8 mouse cellular contexts compared by ENCODE assay signal in the genomic region with DNA sequence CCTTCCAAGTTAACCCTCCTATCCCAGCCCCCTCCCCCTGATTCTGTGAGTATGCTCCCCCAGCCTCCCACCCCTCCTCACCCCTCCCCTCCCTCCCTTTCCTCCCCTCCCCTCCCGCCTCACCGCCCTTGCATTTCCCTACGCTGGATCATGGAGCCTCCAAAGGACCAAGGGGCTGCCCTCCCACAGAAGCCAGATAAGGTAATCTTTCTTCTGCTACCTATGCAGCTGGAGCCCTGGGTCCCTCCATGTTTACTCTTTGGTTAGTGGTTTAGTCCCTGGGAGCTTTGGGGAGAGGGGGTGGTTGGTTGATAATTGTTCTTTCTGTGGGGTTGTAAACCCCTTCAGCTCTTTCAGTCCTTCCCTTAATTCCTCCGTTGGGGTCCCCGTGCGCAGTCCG. TPM values are rescaled to one million over a fixed set of nuclear protein-coding genes. Genes with fewer than 3 reads are reported as not detected.
DNase-seq lines count a peak whose midpoint lies in the region; TF ChIP-seq lines count a peak whose summit lies in the region.

A gene (plus strand): TSS at position 134 of the 400 bp plus-strand sequence.

- DNase-seq in embryo, embryonic 10 days (ENCODE audit: low spot score): peak; percentile 16
- DNase-seq in embryo, embryonic 9.5 days (ENCODE audit: extremely low spot score): no peak
- DNase-seq in embryo, embryonic 10.5 days (ENCODE audit: low spot score): peak; percentile 58
- DNase-seq in heart, adult 8-10 months (ENCODE audit: low spot score): no peak
- DNase-seq in layer of hippocampus, postnatal 14 days (ENCODE audit: low spot score in 2 of 2): peak in 1 of 2 experiments; percentile 3
- peak; percentile 21 for DNase-seq in mesoderm, embryonic 11.5 days (ENCODE audit: low read depth, low spot score)
- DNase-seq in cerebellum, postnatal 4 days (ENCODE audit: low spot score in 2 of 2): no peak

- H3K79me2 ChIP-seq in C2C12 (ENCODE audit: control insufficient read depth, insufficient read depth): no peaks in the 10 kb centered on the region

- H3K79me3 ChIP-seq in C2C12 (ENCODE audit: low read depth): no peaks in the 10 kb centered on the region

- TF ChIP-seq CTCF in C2C12 (IDR thresholded peaks at IDR 0.05; ENCODE audit: control insufficient read depth, insufficient read depth, insufficient read length): no peak

- H3K27me3 ChIP-seq in C2C12 (ENCODE audit: control insufficient read depth, insufficient read depth, insufficient read length): no peaks in the 10 kb centered on the region

- no peaks in the 10 kb centered on the region for H3K36me3 ChIP-seq in C2C12 (ENCODE audit: control insufficient read depth, insufficient read depth)

- no peak within 1 kb of the TSS for H3ac ChIP-seq in C2C12 (ENCODE audit: control insufficient read depth, insufficient read length, low read depth)

- H3K4me3 ChIP-seq in C2C12 (ENCODE audit: insufficient read depth, poor library complexity, severe bottlenecking): no peak within 1 kb of the TSS

TF ChIP-seq in C2C12, 6 proteins besides CTCF, POLR2A, EP300 and RAD21:
- no peak for TF ChIP-seq MYOG (IDR thresholded peaks at IDR 0.05; ENCODE audit: control insufficient read depth, extremely low read depth, insufficient read length)
- no peak for TF ChIP-seq MAX (IDR thresholded peaks at IDR 0.05)
- TF ChIP-seq CEBPB (IDR thresholded peaks at IDR 0.05; ENCODE audit: low read depth): no peak
- TF ChIP-seq FOSL1 (IDR thresholded peaks at IDR 0.05; ENCODE audit: insufficient read depth, low read length, poor library complexity, severe bottlenecking): no peak
- TF ChIP-seq MYOD1 (IDR thresholded peaks at IDR 0.05; ENCODE audit: control insufficient read depth, insufficient read length, low read depth): no peak

RNA-seq across cellular contexts. Expression of the gene that starts here (rescaled TPM):
- 33.2 TPM for polyA plus RNA-seq in C2C12 (2012; fragmentation: generic; extraction: Trizol)
- total RNA-seq in heart, adult 8-10 months (2022): 100 to 1,000 TPM in 1 of 4 experiments, 10 to 100 TPM in 3; 83.3 to 103 (median 92.8) TPM
- total RNA-seq in layer of hippocampus, postnatal 14 days (2021): 100 to 1,000 TPM; 195 to 200 TPM

Comparison
In these comparisons a context has a peak if more than half of its experiments do, and no peak if none do; other contexts are left out.
1. DNase-seq: peak in embryo, embryonic 10 days (single experiment), embryo, embryonic 10.5 days (single experiment) and mesoderm, embryonic 11.5 days (single experiment); none in embryo, embryonic 9.5 days (single experiment), heart, adult 8-10 months (single experiment) and cerebellum, postnatal 4 days (0 of 2).